Mouse (Mus musculus) frontal cortex, adult (tissue): ENCODE data around the gene Bean1.

Experiments
- ATAC-seq: cut with Nextera tagmentation; 2 replicates; pipeline ENCODE4 v1.9.2; 2017; ENCODE audit warnings: mild to moderate bottlenecking, moderate library complexity, mixed read lengths; ENCODE audit not compliant: low TSS enrichment

Gene Bean1

GRCm38 (mm10) chr8:104170118-104171049 is at the start of gene Bean1:
Gene Bean1, plus strand, starts transcription at chr8:104170442.
- peak; percentile 88 for ATAC-seq

- no peak for ATAC-seq
These were observed 48.4 kb upstream of the Bean1 start for GRCm38 (mm10) chr8:104121640-104122416.

GRCm38 (mm10) chr8:104123080-104123657 is 47.1 kb upstream of the Bean1 start:
- no peak for ATAC-seq

GRCm38 (mm10) chr8:104124534-104124933 is 45.7 kb upstream of the Bean1 start:
- ATAC-seq: no peak

GRCm38 (mm10) chr8:104127160-104127883 is 42.9 kb upstream of the Bean1 start:
- ATAC-seq: peak; percentile 92

GRCm38 (mm10) chr8:104130916-104131315 is 39.3 kb upstream of the Bean1 start:
- no peak for ATAC-seq

GRCm38 (mm10) chr8:104131414-104131975 is 38.7 kb upstream of the Bean1 start:
- ATAC-seq: peak; percentile 22; the same call in 1 of the 2 replicates

- no peak for ATAC-seq
These were observed 35.7 kb upstream of the Bean1 start for GRCm38 (mm10) chr8:104134521-104134920.

GRCm38 (mm10) chr8:104136277-104136676 is 34.0 kb upstream of the Bean1 start:
- ATAC-seq: no peak

- no peak for ATAC-seq
These were observed 32.6 kb upstream of the Bean1 start for GRCm38 (mm10) chr8:104137636-104138035.

- ATAC-seq: no peak
These were observed 29.6 kb upstream of the Bean1 start for GRCm38 (mm10) chr8:104140611-104141010.

- no peak for ATAC-seq
These were observed 27.8 kb upstream of the Bean1 start for GRCm38 (mm10) chr8:104142415-104142814.

- ATAC-seq: no peak
These were observed 26.9 kb upstream of the Bean1 start for GRCm38 (mm10) chr8:104143379-104143778.

GRCm38 (mm10) chr8:104144434-104145216 is 25.6 kb upstream of the Bean1 start:
- ATAC-seq: peak; percentile 42

GRCm38 (mm10) chr8:104145981-104146689 is 24.1 kb upstream of the Bean1 start:
- ATAC-seq: peak; percentile 93

GRCm38 (mm10) chr8:104146717-104147494 is 23.3 kb upstream of the Bean1 start:
- no peak for ATAC-seq

- no peak for ATAC-seq
These were observed 22.3 kb upstream of the Bean1 start for GRCm38 (mm10) chr8:104147947-104148346.

GRCm38 (mm10) chr8:104160731-104161130 is 9.5 kb upstream of the Bean1 start:
- no peak for ATAC-seq

- no peak for ATAC-seq
These were observed 781 bp upstream of the Bean1 start for GRCm38 (mm10) chr8:104169461-104169860.
